Mouse (Mus musculus) heart, postnatal 0 days (tissue): Measurements from ENCODE around the gene Slc5a6. TPM values are rescaled to one million over a fixed set of nuclear protein-coding genes. Genes with fewer than 3 reads are reported as not detected.

Source experiments
- ATAC-seq: fragments of 200-750 bp; cut with Nextera tagmentation; 2 replicates; pipeline ENCODE4 v1.8.0; 2017; ENCODE audit warnings: low read depth, moderate number of reproducible peaks, moderate library complexity; ENCODE audit not compliant: insufficient read depth
- DNase-seq: peaks from one replicate; pipeline ENCODE4 v3.0.0-alpha.2; 2016; ENCODE audit warnings: low spot score
- H3K27ac ChIP-seq: fragments of 300-500 bp; sonication (generic); 2 replicates; pipeline ENCODE4 v1.5.1; 2014; ENCODE audit warnings: low read depth, mild to moderate bottlenecking
- H3K27me3 ChIP-seq: fragments of 300-500 bp; sonication (generic); 2 replicates; pipeline ENCODE4 v1.6.1; 2014; ENCODE audit warnings: low read length, mixed read lengths; ENCODE audit not compliant: control insufficient read depth, insufficient read depth
- H3K36me3 ChIP-seq: fragments of 300-500 bp; sonication (generic); replicated peaks from 2 replicates; pipeline ENCODE4 v1.6.1; 2014; ENCODE audit warnings: low read length, mixed read lengths; ENCODE audit not compliant: control insufficient read depth, insufficient read depth
- H3K4me1 ChIP-seq: fragments of 300-500 bp; sonication (generic); 2 replicates; pipeline ENCODE4 v1.6.1; 2014; ENCODE audit warnings: antibody characterized with exemption; ENCODE audit not compliant: control insufficient read depth, insufficient read depth
- H3K4me2 ChIP-seq: fragments of 300-500 bp; sonication (generic); 2 replicates; pipeline ENCODE4 v1.6.1; 2014; ENCODE audit warnings: low read depth, mild to moderate bottlenecking, low read length, moderate library complexity
- H3K4me3 ChIP-seq: fragments of 300-500 bp; sonication (generic); 2 replicates; pipeline ENCODE4 v1.5.1; 2014; ENCODE audit warnings: low read depth, low read length
- H3K9ac ChIP-seq: fragments of 300-500 bp; sonication (generic); replicated peaks from 2 replicates; pipeline ENCODE4 v1.6.1; 2014; ENCODE audit warnings: low read depth, low read length, mixed read lengths
- H3K9me3 ChIP-seq: fragments of 300-500 bp; sonication (generic); replicated peaks from 2 replicates; pipeline ENCODE4 v1.6.1; 2016; ENCODE audit warnings: low read length; ENCODE audit not compliant: control insufficient read depth
- CTCF ChIP-seq: IDR thresholded peaks from 2 replicates; pipeline ENCODE4 v1.5.1; 2016; ENCODE audit warnings: antibody characterized with exemption, control low read depth, low read depth
- EP300 ChIP-seq: IDR thresholded peaks from 2 replicates; pipeline ENCODE4 v1.6.1; 2016; ENCODE audit warnings: antibody characterized with exemption, low read depth
- WGBS: fragments of 180-500 bp; shearing (Covaris S2); extraction: QIAGEN DNeasy Blood & Tissue Kit; methylation state at CpG from one replicate; pipeline ENCODE4 v1.1.7; 2014; 5-methylcytosine and 5-hydroxymethylcytosine counted together
- polyA plus RNA-seq: library from polyadenylated mRNA; unstranded; fragments of >200 nt; fragmentation: Nextera tagmentation; extraction: Ambion mirVana; gene quantifications from 2 replicates; pipeline ENCODE4 v1.2.1, GENCODE M21; 2015
- total RNA-seq: library from RNA; depleted of rRNA; stranded (reverse); fragments of >200 nt; gene quantifications from 2 replicates; pipeline ENCODE4 v1.2.3, GENCODE M21; 2014; ENCODE audit warnings: low replicate concordance

Slc5a6 gene
- total and polyA plus RNA-seq, 2 experiments from 2014 or later = 5.2 to 7.7 TPM

DNA sequence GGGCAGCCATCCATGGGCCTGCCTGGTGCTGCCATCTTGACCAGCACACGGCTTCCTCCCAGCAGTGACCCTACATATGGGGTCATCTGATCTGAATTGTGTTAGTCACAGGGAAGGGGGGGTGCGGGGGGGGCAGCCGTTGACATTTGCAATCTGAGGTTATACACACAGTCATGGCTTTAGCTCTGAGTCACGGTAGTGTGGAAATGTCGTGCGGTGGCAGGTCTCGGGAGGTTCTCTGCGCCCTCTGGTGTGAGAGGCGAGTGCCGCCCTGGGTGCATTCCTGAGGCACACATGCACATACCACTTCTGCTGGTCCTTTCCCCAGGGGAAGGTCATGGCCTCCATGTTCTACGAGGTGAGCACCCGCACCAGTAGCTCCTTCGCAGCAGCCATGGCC, 27.6 kb upstream of the Slc5a6 start:
- 75% methylated on average over 13 of the region's 13 CpGs for WGBS
- peaks cover 67% of the 10 kb centered on the region for H3K36me3 ChIP-seq
- no peak for TF ChIP-seq CTCF
- TF ChIP-seq EP300 = no peak

GRCm38 (mm10) chr5:31073176-31073575, 24.5 kb upstream of the Slc5a6 start:
- WGBS = 91% methylated on average over 12 of the region's 12 CpGs
- H3K4me3 ChIP-seq = no peak overlapping the region
- H3K36me3 ChIP-seq = peaks cover 96% of the 10 kb centered on the region
- H3K4me2 ChIP-seq = no peak overlapping the region
- ATAC-seq = no peak
- TF ChIP-seq EP300 (no peak), CTCF (no peak)
- H3K27ac ChIP-seq = no peak overlapping the region
- no peaks in the 10 kb centered on the region for H3K27me3 ChIP-seq
- DNase-seq = no peak
- no peak overlapping the region for H3K9ac ChIP-seq
- H3K4me1 ChIP-seq = no peaks in the 10 kb centered on the region
- no peaks in the 10 kb centered on the region for H3K9me3 ChIP-seq

More for the DNA sequence above, 27.6 kb upstream of the Slc5a6 start:
- no peak for ATAC-seq
- Histone ChIP-seq H3K9ac (no peak overlapping the region), H3K4me2 (no peak overlapping the region), H3K4me1 (no peaks in the 10 kb centered on the region), H3K27me3 (no peaks in the 10 kb centered on the region), H3K9me3 (no peaks in the 10 kb centered on the region), H3K27ac (no peak overlapping the region), H3K4me3 (no peak overlapping the region)
- no peak for DNase-seq

- H3K9ac ChIP-seq = no peak overlapping the region
- H3K4me2 ChIP-seq = no peak overlapping the region
- no peaks in the 10 kb centered on the region for H3K27me3 ChIP-seq
- H3K36me3 ChIP-seq = peaks cover 95% of the 10 kb centered on the region
- no peak for DNase-seq
- H3K4me1 ChIP-seq = no peaks in the 10 kb centered on the region
- ATAC-seq = no peak
- no peak overlapping the region for H3K4me3 ChIP-seq
- H3K27ac ChIP-seq = no peak overlapping the region
- WGBS = 95% methylated on average over 11 of the region's 11 CpGs
- H3K9me3 ChIP-seq = no peaks in the 10 kb centered on the region
- TF ChIP-seq EP300 (no peak), CTCF (no peak)
Measured at GRCm38 (mm10) chr5:31071821-31072220, 23.1 kb upstream of the Slc5a6 start.

- no peak for TF ChIP-seq CTCF
- no peak for TF ChIP-seq EP300
- no peak overlapping the region for H3K4me2 ChIP-seq
- no peaks in the 10 kb centered on the region for H3K27me3 ChIP-seq
- H3K4me3 ChIP-seq = no peak overlapping the region
- H3K27ac ChIP-seq = no peak overlapping the region
- DNase-seq (no peak), ATAC-seq (no peak)
- H3K4me1 ChIP-seq = no peaks in the 10 kb centered on the region
- H3K36me3 ChIP-seq = peaks cover 92% of the 10 kb centered on the region
- WGBS = 74% methylated on average over 2 of the region's 2 CpGs
- H3K9me3 ChIP-seq = no peaks in the 10 kb centered on the region
- no peak overlapping the region for H3K9ac ChIP-seq
Measured at GRCm38 (mm10) chr5:31071059-31071458, 22.3 kb upstream of the Slc5a6 start.

GRCm38 (mm10) chr5:31069810-31070209, 21.1 kb upstream of the Slc5a6 start:
- H3K4me1 ChIP-seq = no peaks in the 10 kb centered on the region
- 95% methylated on average over 3 of the region's 3 CpGs for WGBS

More at GRCm38 (mm10) chr5:31069810-31070209, 21.1 kb upstream of the Slc5a6 start:
- DNase-seq (no peak), ATAC-seq (no peak)
- Histone ChIP-seq H3K4me3 (no peak overlapping the region), H3K27ac (no peak overlapping the region), H3K9me3 (no peaks in the 10 kb centered on the region), H3K9ac (no peak overlapping the region), H3K4me2 (no peak overlapping the region), H3K27me3 (no peaks in the 10 kb centered on the region), H3K36me3 (peaks cover 81% of the 10 kb centered on the region)
- TF ChIP-seq CTCF (no peak), EP300 (no peak)
